Mouse (Mus musculus) lung, postnatal 4 days (tissue): ENCODE measurements around the gene Prr3.
"Not testable (repeated sequence)": the region's sequence is repeated elsewhere in the genome, so short reads cannot be mapped to it uniquely, and the experiment has no call there.

Source experiments
- DNase-seq, 2 experiments: peaks; one replicate each; pipeline ENCODE4 v3.0.0; 2021

Gene Prr3

GRCm38 (mm10) chr17:35937700-35938348 is 42.2 kb downstream of the Prr3 start:
- peak in 1 of 2 experiments; percentile 51 for DNase-seq

- DNase-seq, result not testable (repeated sequence)
These were observed 44.3 kb downstream of the Prr3 start for GRCm38 (mm10) chr17:35935763-35936162.

- no peak for DNase-seq
These were observed 47.4 kb downstream of the Prr3 start for GRCm38 (mm10) chr17:35932608-35933007.

- DNase-seq, result no peak
These were observed 49.4 kb downstream of the Prr3 start for GRCm38 (mm10) chr17:35930627-35931026.

- no peak for DNase-seq
These were observed 50.5 kb downstream of the Prr3 start for GRCm38 (mm10) chr17:35929534-35929933.

- DNase-seq, result no peak
These were observed 52.6 kb downstream of the Prr3 start for GRCm38 (mm10) chr17:35927471-35927870.

- DNase-seq, result no peak
These were observed 56.8 kb downstream of the Prr3 start for GRCm38 (mm10) chr17:35923281-35923680.

GRCm38 (mm10) chr17:35922566-35922965 is 57.5 kb downstream of the Prr3 start:
- no peak for DNase-seq
